Mouse (Mus musculus): ENCODE results near the gene Dnah1. TPM values are rescaled to one million over a fixed set of nuclear protein-coding genes. Genes with fewer than 3 reads are reported as not detected.

The Dnah1 gene
- 0.13 and 0.27 TPM in 2 replicates for polyA plus RNA-seq (2011; ENCODE audit: insufficient read depth, insufficient read length, low replicate concordance, missing spikeins)

DNA sequence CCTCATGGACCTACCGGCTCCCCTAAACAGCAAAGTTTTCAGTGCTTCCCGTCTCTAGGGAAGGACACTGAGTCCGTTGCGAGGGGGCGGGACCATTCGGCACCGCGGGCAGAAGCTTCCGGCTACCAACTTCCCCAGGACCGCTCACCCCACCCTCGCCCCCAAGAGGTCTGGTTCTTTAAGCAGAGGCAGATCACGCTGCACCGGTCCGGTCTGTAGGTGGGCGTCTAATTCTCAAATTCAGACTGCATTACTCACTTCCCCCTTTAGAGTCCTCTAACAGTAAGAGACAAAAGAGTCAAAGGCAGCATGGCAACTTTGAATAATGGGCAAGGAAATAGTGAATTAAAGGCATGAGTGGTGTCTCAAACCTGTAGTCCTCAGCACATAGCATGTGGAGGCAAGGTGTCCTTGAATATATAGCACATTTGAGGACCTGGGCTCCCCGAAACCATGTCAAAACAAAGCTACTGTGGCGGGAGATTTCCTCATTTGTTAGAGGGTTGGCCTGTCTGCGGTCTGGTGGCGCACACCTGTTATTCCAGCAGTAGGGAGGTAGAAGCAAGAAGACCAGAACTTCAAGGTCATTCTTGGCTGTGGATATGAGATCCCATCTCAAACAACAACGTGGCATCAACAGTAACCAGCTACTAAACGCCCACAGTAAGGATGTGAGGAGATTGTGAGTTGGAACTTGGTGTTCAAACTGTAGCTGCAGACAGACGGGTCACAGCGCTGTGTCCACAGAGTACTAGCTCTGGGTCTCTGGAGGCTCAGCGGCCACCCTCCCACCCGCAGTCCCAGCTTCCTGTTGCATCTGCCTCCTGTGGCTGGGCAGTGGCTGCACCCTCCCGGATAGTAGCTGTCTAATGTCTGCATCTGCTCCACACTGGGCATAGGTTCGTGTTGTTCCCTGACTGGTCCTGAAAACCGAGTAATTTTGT, at the start of gene Dnah1:
TSS of gene Dnah1 (minus strand) at position 48 of the 944 bp plus-strand sequence.
- peaks cover 4% of the 10 kb centered on the region; the same call in 1 of the 2 replicates for H3K4me1 ChIP-seq (ENCODE audit: control insufficient read depth, insufficient read depth, low read length)
- H3K27ac ChIP-seq (ENCODE audit: control insufficient read depth, insufficient read depth, low read depth, low read length, poor library complexity), result peak within 1 kb of the TSS; percentile 72
- WGBS, result 5% methylated on average over 28 of the region's 28 CpGs
- H3K4me3 ChIP-seq (replicated peaks; ENCODE audit: control insufficient read depth, low read depth, low read length), result peak within 1 kb of the TSS; percentile 57
- TF ChIP-seq POLR2A (IDR thresholded peaks at IDR 0.05; ENCODE audit: borderline replicate concordance, control insufficient read depth, low read depth, low read length) (peak; percentile 19; the same call in 1 of the 2 replicates), CTCF (IDR thresholded peaks at IDR 0.05; ENCODE audit: control insufficient read depth, insufficient read depth, low read length) (peak; percentile 26; the same call in 1 of the 2 replicates)

DNA sequence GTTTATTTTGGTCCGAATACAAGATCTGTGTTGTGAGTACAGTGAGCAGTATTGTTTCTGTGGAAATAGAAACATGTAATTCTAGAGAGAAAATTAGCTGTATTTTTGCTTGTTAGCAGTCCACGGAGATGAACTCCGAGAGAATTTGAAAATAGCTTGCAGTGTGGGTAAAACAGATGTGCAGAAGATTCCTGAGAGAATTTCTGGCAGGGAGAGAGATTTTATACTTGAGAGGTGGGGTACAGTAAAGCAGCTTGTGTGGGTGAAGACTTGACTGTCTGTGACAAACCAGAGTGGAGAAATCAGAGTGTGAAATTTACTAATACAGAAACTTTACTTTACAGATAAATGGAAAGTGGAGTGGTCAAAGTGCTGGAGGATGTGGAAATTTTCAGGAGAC, 45.7 kb upstream of the Dnah1 start:
- Histone ChIP-seq H3K4me3 (replicated peaks; ENCODE audit: control insufficient read depth, low read depth, low read length) (no peak overlapping the region), H3K4me1 (ENCODE audit: control insufficient read depth, insufficient read depth, low read length) (no peaks in the 10 kb centered on the region), H3K27ac (ENCODE audit: control insufficient read depth, insufficient read depth, low read depth, low read length, poor library complexity) (no peak overlapping the region)
- no peak for TF ChIP-seq CTCF (IDR thresholded peaks at IDR 0.05; ENCODE audit: control insufficient read depth, insufficient read depth, low read length)
- TF ChIP-seq POLR2A (IDR thresholded peaks at IDR 0.05; ENCODE audit: borderline replicate concordance, control insufficient read depth, low read depth, low read length), result no peak
- 92% methylated on average over 3 of the region's 3 CpGs for WGBS

DNA sequence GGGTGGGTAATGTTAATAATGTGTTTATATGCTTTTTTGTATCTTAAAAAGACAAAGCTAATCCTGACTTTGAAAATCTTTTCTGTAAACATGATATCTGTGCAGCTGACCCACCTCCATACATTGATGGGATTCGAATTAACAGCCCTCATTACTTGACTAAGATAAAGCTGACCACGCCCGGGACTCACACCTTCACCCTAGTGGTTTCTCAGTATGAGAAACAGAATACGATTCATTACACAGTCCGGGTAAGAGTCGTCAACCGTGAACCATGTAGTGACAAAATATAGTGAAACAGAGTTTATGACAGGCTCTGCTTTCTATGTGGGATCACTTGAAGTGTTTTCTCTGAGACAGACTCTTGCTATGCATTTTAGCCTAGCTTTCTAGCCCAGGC, 44.3 kb upstream of the Dnah1 start:
- H3K4me3 ChIP-seq (replicated peaks; ENCODE audit: control insufficient read depth, low read depth, low read length), result no peak overlapping the region
- H3K4me1 ChIP-seq (ENCODE audit: control insufficient read depth, insufficient read depth, low read length), result no peaks in the 10 kb centered on the region
- 79% methylated on average over 7 of the region's 7 CpGs for WGBS
- TF ChIP-seq CTCF (IDR thresholded peaks at IDR 0.05; ENCODE audit: control insufficient read depth, insufficient read depth, low read length) (no peak), POLR2A (IDR thresholded peaks at IDR 0.05; ENCODE audit: borderline replicate concordance, control insufficient read depth, low read depth, low read length) (no peak)
- no peak overlapping the region for H3K27ac ChIP-seq (ENCODE audit: control insufficient read depth, insufficient read depth, low read depth, low read length, poor library complexity)

GRCm38 (mm10) chr14:31365350-31365749, 41.7 kb upstream of the Dnah1 start:
- no peak overlapping the region for H3K27ac ChIP-seq (ENCODE audit: control insufficient read depth, insufficient read depth, low read depth, low read length, poor library complexity)
- H3K4me3 ChIP-seq (replicated peaks; ENCODE audit: control insufficient read depth, low read depth, low read length), result no peak overlapping the region
- TF ChIP-seq POLR2A (IDR thresholded peaks at IDR 0.05; ENCODE audit: borderline replicate concordance, control insufficient read depth, low read depth, low read length) (no peak), CTCF (IDR thresholded peaks at IDR 0.05; ENCODE audit: control insufficient read depth, insufficient read depth, low read length) (peak; percentile 50)
- no peaks in the 10 kb centered on the region for H3K4me1 ChIP-seq (ENCODE audit: control insufficient read depth, insufficient read depth, low read length)

GRCm38 (mm10) chr14:31364589-31364988, 40.9 kb upstream of the Dnah1 start:
- no peak overlapping the region for H3K27ac ChIP-seq (ENCODE audit: control insufficient read depth, insufficient read depth, low read depth, low read length, poor library complexity)
- no peaks in the 10 kb centered on the region for H3K4me1 ChIP-seq (ENCODE audit: control insufficient read depth, insufficient read depth, low read length)
- TF ChIP-seq CTCF (IDR thresholded peaks at IDR 0.05; ENCODE audit: control insufficient read depth, insufficient read depth, low read length), result no peak
- TF ChIP-seq POLR2A (IDR thresholded peaks at IDR 0.05; ENCODE audit: borderline replicate concordance, control insufficient read depth, low read depth, low read length), result no peak
- H3K4me3 ChIP-seq (replicated peaks; ENCODE audit: control insufficient read depth, low read depth, low read length), result no peak overlapping the region
- 75% methylated on average over 4 of the region's 4 CpGs for WGBS

GRCm38 (mm10) chr14:31362236-31362635, 38.5 kb upstream of the Dnah1 start:
- Histone ChIP-seq H3K4me3 (replicated peaks; ENCODE audit: control insufficient read depth, low read depth, low read length) (no peak overlapping the region), H3K27ac (ENCODE audit: control insufficient read depth, insufficient read depth, low read depth, low read length, poor library complexity) (no peak overlapping the region), H3K4me1 (ENCODE audit: control insufficient read depth, insufficient read depth, low read length) (no peaks in the 10 kb centered on the region)
- TF ChIP-seq CTCF (IDR thresholded peaks at IDR 0.05; ENCODE audit: control insufficient read depth, insufficient read depth, low read length) (no peak), POLR2A (IDR thresholded peaks at IDR 0.05; ENCODE audit: borderline replicate concordance, control insufficient read depth, low read depth, low read length) (no peak)
- 87% methylated on average over 2 of the region's 2 CpGs for WGBS

- H3K4me1 ChIP-seq (ENCODE audit: control insufficient read depth, insufficient read depth, low read length), result no peaks in the 10 kb centered on the region; the same call in 1 of the 2 replicates
- no peak overlapping the region for H3K4me3 ChIP-seq (replicated peaks; ENCODE audit: control insufficient read depth, low read depth, low read length)
- H3K27ac ChIP-seq (ENCODE audit: control insufficient read depth, insufficient read depth, low read depth, low read length, poor library complexity), result no peak overlapping the region
- no peak for TF ChIP-seq CTCF (IDR thresholded peaks at IDR 0.05; ENCODE audit: control insufficient read depth, insufficient read depth, low read length)
- no peak for TF ChIP-seq POLR2A (IDR thresholded peaks at IDR 0.05; ENCODE audit: borderline replicate concordance, control insufficient read depth, low read depth, low read length)
- 69% methylated on average over 1 of the region's 1 CpGs for WGBS
Measured at GRCm38 (mm10) chr14:31345367-31345766, 21.7 kb upstream of the Dnah1 start.

- 91% methylated on average over 8 of the region's 8 CpGs for WGBS
- TF ChIP-seq CTCF (IDR thresholded peaks at IDR 0.05; ENCODE audit: control insufficient read depth, insufficient read depth, low read length), result no peak
- no peak for TF ChIP-seq POLR2A (IDR thresholded peaks at IDR 0.05; ENCODE audit: borderline replicate concordance, control insufficient read depth, low read depth, low read length)
- no peak overlapping the region for H3K4me3 ChIP-seq (replicated peaks; ENCODE audit: control insufficient read depth, low read depth, low read length)
- no peak overlapping the region for H3K27ac ChIP-seq (ENCODE audit: control insufficient read depth, insufficient read depth, low read depth, low read length, poor library complexity)
- no peaks in the 10 kb centered on the region; the same call in 1 of the 2 replicates for H3K4me1 ChIP-seq (ENCODE audit: control insufficient read depth, insufficient read depth, low read length)
Measured at GRCm38 (mm10) chr14:31343241-31343640, 19.5 kb upstream of the Dnah1 start.

Data from bone marrow, adult 2 months (tissue).